Mouse (Mus musculus) heart, postnatal 36 days (tissue): ENCODE data around the gene Ncln. TPM values are rescaled to one million over a fixed set of nuclear protein-coding genes. Genes with fewer than 3 reads are reported as not detected.
"Not testable (repeated sequence)": the region's sequence is repeated elsewhere in the genome, so short reads cannot be mapped to it uniquely, and the experiment has no call there.

Experiments used
- DNase-seq, 2 experiments: peaks; one replicate each; pipeline ENCODE4 v3.0.0; 2021 to 2022
- intact Hi-C: fragments of 180-260 bp; cut with DNase I; formaldehyde crosslinking; loops from one replicate; pipeline ENCODE4 v1.15.1; 2025
- microRNA-seq, 2 experiments: library from miRNA; unstranded; fragments of <30 nt; microRNA quantifications; one replicate each; pipeline ENCODE4 v1.2.0; 2021; ENCODE audit warnings: borderline number of aligned reads in 2 of 2
- total RNA-seq, 2 experiments: library from RNA; stranded (reverse); gene quantifications; 2 replicates each; pipeline ENCODE4 v1.2.3; 2021

Ncln gene
- total RNA-seq, 2 experiments from 2014 or later = 61.9 to 63.9 TPM

- DNase-seq = no peak
Measured at GRCm38 (mm10) chr10:81450641-81451364, 45.4 kb downstream of the Ncln start.

GRCm38 (mm10) chr10:81450140-81450539 is 46.1 kb downstream of the Ncln start:
- DNase-seq = peak; percentile 87
- intact Hi-C loops = loop anchor here (1.0 kb wide), 2 partner anchors 61 to 162 kb away; partner anchors contain the start of gene Gm48552

More at GRCm38 (mm10) chr10:81450641-81451364, 45.4 kb downstream of the Ncln start:
- intact Hi-C loops = loop anchor here (1.0 kb wide), 2 partner anchors 62 to 163 kb away; partner anchors contain the start of gene Gm48552

DNA sequence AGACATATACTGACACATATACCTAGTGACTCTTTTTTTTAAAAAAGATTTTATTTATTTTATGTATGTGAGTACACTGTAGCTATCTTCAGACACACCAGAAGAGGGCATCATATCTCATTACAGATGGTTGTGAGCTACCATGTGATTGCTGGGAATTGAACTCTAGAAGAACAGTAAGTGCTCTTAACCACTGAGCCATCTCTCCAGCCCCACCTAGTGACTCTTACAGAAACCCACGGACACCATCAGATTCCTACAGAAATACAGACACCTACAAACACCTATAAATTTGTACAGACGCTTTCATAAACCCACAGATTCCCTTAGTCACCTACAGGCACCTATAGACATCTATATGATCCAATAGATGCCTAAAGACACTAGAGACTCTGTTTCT is 50.7 kb downstream of the Ncln start:
- intact Hi-C loops = loop anchor here (10.0 kb wide), 1 partner anchor 251 kb away; no protein-coding TSS in a partner anchor
- DNase-seq = not testable (repeated sequence)

GRCm38 (mm10) chr10:81441019-81441418 is 55.2 kb downstream of the Ncln start:
- intact Hi-C loops = loop anchor here (2.0 to 10.0 kb wide), 3 partner anchors 32 to 246 kb away; no protein-coding TSS in a partner anchor

More at GRCm38 (mm10) chr10:81441019-81441418, 55.2 kb downstream of the Ncln start:
- no peak for DNase-seq

Small RNA genes within 50 kb of the gene (microRNA-seq; reads per million reads assigned to microRNA genes)
- gene Gm25595 = 0 reads per million in 2 experiments

Other genes with a start within 250 kb of the Ncln start
- gene Matk, start 243.5 kb downstream of the Ncln start, total RNA-seq = under 1 TPM; 0.39 to 0.41 TPM
- 10 to 100 TPM; 95.2 to 97.4 TPM for gene Mrpl54, start 229.5 kb downstream of the Ncln start, total RNA-seq
- 100 to 1,000 TPM; 102 to 108 TPM for gene Apba3, start 229.4 kb downstream of the Ncln start, total RNA-seq
- gene Tjp3, start 204.8 kb downstream of the Ncln start, total RNA-seq = under 1 TPM in 1 of 2 experiments, not detected in 1; 0.19 TPM
- 10 to 100 TPM; 31.5 to 33.3 TPM for gene Pip5k1c, start 203.4 kb downstream of the Ncln start, total RNA-seq
- gene Cactin, start 175.3 kb downstream of the Ncln start, total RNA-seq = 10 to 100 TPM; 13.2 to 17.4 TPM
- 1 to 10 TPM; 5.0 to 5.4 TPM for gene Tbxa2r, start 167.7 kb downstream of the Ncln start, total RNA-seq
- 1 to 10 TPM; 5.9 TPM for gene Gipc3, start 153.1 kb downstream of the Ncln start, total RNA-seq
- 10 to 100 TPM; 60.4 to 67.1 TPM for gene Hmg20b, start 145.9 kb downstream of the Ncln start, total RNA-seq
- 10 to 100 TPM; 11.7 to 12.5 TPM for gene Mfsd12, start 138.9 kb downstream of the Ncln start, total RNA-seq
- under 1 TPM; 0.31 to 0.81 TPM for gene 4930404N11Rik, start 130.6 kb downstream of the Ncln start, total RNA-seq
- 10 to 100 TPM; 27.8 to 29.4 TPM for gene Fzr1, start 117.9 kb downstream of the Ncln start, total RNA-seq
- 10 to 100 TPM; 50.3 to 52.2 TPM for gene Dohh, start 112.0 kb downstream of the Ncln start, total RNA-seq
- 1 to 10 TPM; 1.1 to 2.0 TPM for gene Gm48551, start 111.9 kb downstream of the Ncln start, total RNA-seq
- under 1 TPM in 1 of 2 experiments, not detected in 1; 0.62 TPM for gene Gm48552, start 107.4 kb downstream of the Ncln start, total RNA-seq
- gene Smim24, start 103.3 kb downstream of the Ncln start, total RNA-seq = 1 to 10 TPM; 2.2 to 2.4 TPM
- gene Nfic, start 40.8 kb downstream of the Ncln start, total RNA-seq = 100 to 1,000 TPM; 115 to 133 TPM
- gene Celf5, start 13.7 kb downstream of the Ncln start, total RNA-seq = under 1 TPM in 1 of 2 experiments, not detected in 1; 0.24 TPM
- 1 to 10 TPM in 1 of 2 experiments, under 1 TPM in 1; 0.61 to 1.3 TPM for gene S1pr4, start 3.7 kb upstream of the Ncln start, total RNA-seq
- under 1 TPM; 0.73 to 0.78 TPM for gene Gna15, start 27.8 kb upstream of the Ncln start, total RNA-seq
- gene Gna11, start 48.8 kb upstream of the Ncln start, total RNA-seq = 10 to 100 TPM; 50.7 to 51.7 TPM
- gene Aes, start 63.1 kb upstream of the Ncln start, total RNA-seq = 1,000 to 10,000 TPM in 1 of 2 experiments, 100 to 1,000 TPM in 1; 977 to 1,076 TPM
- 10 to 100 TPM in 1 of 2 experiments, 1 to 10 TPM in 1; 7.5 to 11.5 TPM for gene Tle2, start 78.2 kb upstream of the Ncln start, total RNA-seq
- gene Tle6, start 104.7 kb upstream of the Ncln start, total RNA-seq = 1 to 10 TPM; 7.5 to 8.5 TPM
- 1 to 10 TPM; 2.6 to 2.7 TPM for gene BC025920, start 109.9 kb upstream of the Ncln start, total RNA-seq
- gene Sirt6, start 131.4 kb upstream of the Ncln start, total RNA-seq = 1 to 10 TPM; 6.5 to 7.2 TPM
- gene Ankrd24, start 132.1 kb upstream of the Ncln start, total RNA-seq = 10 to 100 TPM in 1 of 2 experiments, 1 to 10 TPM in 1; 8.0 to 11.7 TPM
- 1 to 10 TPM; 1.7 to 2.5 TPM for gene Gm10778, start 152.7 kb upstream of the Ncln start, total RNA-seq
- gene Zfp433, start 208.4 kb upstream of the Ncln start, total RNA-seq = 1 to 10 TPM; 3.4 to 3.7 TPM